Mouse (Mus musculus): Measurements from ENCODE around the gene Dynlt3. TPM values are rescaled to one million over a fixed set of nuclear protein-coding genes. Genes with fewer than 3 reads are reported as not detected.
"Not testable (repeated sequence)": the region's sequence is repeated elsewhere in the genome, so short reads cannot be mapped to it uniquely, and the experiment has no call there.

Gene Dynlt3
- 28.1 and 31.2 TPM in 2 replicates for polyA plus RNA-seq (2014; fragmentation: Nextera tagmentation; extraction: Ambion mirVana)

GRCm38 (mm10) chrX:9662391-9663111, at the start of gene Dynlt3:
TSS of gene Dynlt3 (minus strand) at chrX:9663003.
- Histone ChIP-seq H3K9me3 (ENCODE audit: control insufficient read depth, low read length) (no peaks in the 10 kb centered on the region), H3K4me1 (ENCODE audit: control insufficient read depth, insufficient read depth, low read length) (no peaks in the 10 kb centered on the region), H3K36me3 (ENCODE audit: control insufficient read depth, insufficient read depth, low read length) (no peaks in the 10 kb centered on the region), H3K27me3 (ENCODE audit: control insufficient read depth, insufficient read depth, low read length) (no peaks in the 10 kb centered on the region), H3K9ac (replicated peaks; ENCODE audit: low read length) (peak within 1 kb of the TSS; percentile 59), H3K4me3 (replicated peaks; ENCODE audit: low read depth, low read length) (peak within 1 kb of the TSS; percentile 42), H3K4me2 (ENCODE audit: low read length) (peak within 1 kb of the TSS; percentile 56), H3K27ac (replicated peaks; ENCODE audit: low read depth, low read length) (peak within 1 kb of the TSS; percentile 72)
- DNase-seq (peak; percentile 84), ATAC-seq (ENCODE audit: low FRiP score, low TSS enrichment) (peak; percentile 95)
- WGBS: 13% methylated on average over 27 of the region's 30 CpGs

DNA sequence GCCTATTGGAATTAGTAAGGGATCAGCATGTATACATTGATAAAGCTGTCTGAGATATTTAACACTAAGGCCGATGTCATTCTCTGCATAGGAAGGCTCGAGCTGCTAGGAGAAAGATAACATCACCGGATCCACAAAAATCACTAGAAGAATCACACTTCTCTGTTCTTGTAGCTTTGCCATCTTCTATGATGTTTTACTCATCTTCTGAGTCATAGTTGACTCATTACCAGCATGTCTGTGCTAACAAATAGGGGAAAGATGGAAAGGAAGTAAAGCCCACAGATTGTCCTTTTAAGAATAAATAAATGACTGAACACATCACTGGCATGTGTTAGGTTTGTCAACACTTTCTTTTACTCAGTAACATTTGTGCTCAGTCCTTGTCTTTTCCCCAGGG, 37.0 kb upstream of the Dynlt3 start:
- Histone ChIP-seq H3K36me3 (ENCODE audit: control insufficient read depth, insufficient read depth, low read length) (no peaks in the 10 kb centered on the region), H3K9ac (replicated peaks; ENCODE audit: low read length) (no peak overlapping the region), H3K4me3 (replicated peaks; ENCODE audit: low read depth, low read length) (no peak overlapping the region), H3K4me2 (ENCODE audit: low read length) (no peak overlapping the region), H3K27ac (replicated peaks; ENCODE audit: low read depth, low read length) (no peak overlapping the region), H3K9me3 (ENCODE audit: control insufficient read depth, low read length) (no peaks in the 10 kb centered on the region), H3K27me3 (ENCODE audit: control insufficient read depth, insufficient read depth, low read length) (no peaks in the 10 kb centered on the region), H3K4me1 (ENCODE audit: control insufficient read depth, insufficient read depth, low read length) (no peaks in the 10 kb centered on the region)
- ATAC-seq (ENCODE audit: low FRiP score, low TSS enrichment) (no peak), DNase-seq (no peak)
- WGBS: 86% methylated on average over 3 of the region's 3 CpGs

DNA sequence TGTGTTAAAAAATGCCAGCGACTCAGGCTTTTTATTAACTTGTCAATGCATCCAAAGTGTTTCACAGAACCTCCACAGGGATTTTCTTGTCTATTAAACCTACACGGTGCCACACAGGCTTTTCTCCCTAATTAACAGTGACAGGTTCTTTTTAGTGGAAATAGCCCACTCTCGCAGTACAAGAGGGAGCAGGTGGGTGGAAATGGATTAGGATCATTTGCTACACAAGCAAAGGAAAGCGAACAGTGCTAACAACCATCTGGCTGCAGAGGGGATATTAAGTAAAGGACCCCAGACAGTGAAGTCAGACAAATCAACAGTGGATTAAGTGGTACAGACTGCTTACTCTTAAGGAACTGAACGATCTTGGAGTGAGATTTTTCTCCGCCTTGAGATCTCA, 33.2 kb upstream of the Dynlt3 start:
- H3K9ac ChIP-seq (replicated peaks; ENCODE audit: low read length): no peak overlapping the region
- no peaks in the 10 kb centered on the region for H3K36me3 ChIP-seq (ENCODE audit: control insufficient read depth, insufficient read depth, low read length)
- H3K27me3 ChIP-seq (ENCODE audit: control insufficient read depth, insufficient read depth, low read length): no peaks in the 10 kb centered on the region
- ATAC-seq (ENCODE audit: low FRiP score, low TSS enrichment) (peak; percentile 86), DNase-seq (peak; percentile 71)
- no peaks in the 10 kb centered on the region for H3K9me3 ChIP-seq (ENCODE audit: control insufficient read depth, low read length)
- no peak overlapping the region for H3K4me3 ChIP-seq (replicated peaks; ENCODE audit: low read depth, low read length)
- H3K27ac ChIP-seq (replicated peaks; ENCODE audit: low read depth, low read length): no peak overlapping the region
- no peaks in the 10 kb centered on the region for H3K4me1 ChIP-seq (ENCODE audit: control insufficient read depth, insufficient read depth, low read length)
- 41% methylated on average over 6 of the region's 6 CpGs for WGBS
- H3K4me2 ChIP-seq (ENCODE audit: low read length): no peak overlapping the region

- DNase-seq (no peak), ATAC-seq (ENCODE audit: low FRiP score, low TSS enrichment) (no peak)
- Histone ChIP-seq H3K4me1 (ENCODE audit: control insufficient read depth, insufficient read depth, low read length) (no peaks in the 10 kb centered on the region), H3K27me3 (ENCODE audit: control insufficient read depth, insufficient read depth, low read length) (no peaks in the 10 kb centered on the region), H3K4me3 (replicated peaks; ENCODE audit: low read depth, low read length) (no peak overlapping the region), H3K9me3 (ENCODE audit: control insufficient read depth, low read length) (no peaks in the 10 kb centered on the region), H3K4me2 (ENCODE audit: low read length) (no peak overlapping the region), H3K9ac (replicated peaks; ENCODE audit: low read length) (no peak overlapping the region), H3K36me3 (ENCODE audit: control insufficient read depth, insufficient read depth, low read length) (no peaks in the 10 kb centered on the region), H3K27ac (replicated peaks; ENCODE audit: low read depth, low read length) (no peak overlapping the region)
- WGBS: 71% methylated on average over 1 of the region's 1 CpGs
Observed at GRCm38 (mm10) chrX:9672040-9672439, 9.2 kb upstream of the Dynlt3 start.

DNA sequence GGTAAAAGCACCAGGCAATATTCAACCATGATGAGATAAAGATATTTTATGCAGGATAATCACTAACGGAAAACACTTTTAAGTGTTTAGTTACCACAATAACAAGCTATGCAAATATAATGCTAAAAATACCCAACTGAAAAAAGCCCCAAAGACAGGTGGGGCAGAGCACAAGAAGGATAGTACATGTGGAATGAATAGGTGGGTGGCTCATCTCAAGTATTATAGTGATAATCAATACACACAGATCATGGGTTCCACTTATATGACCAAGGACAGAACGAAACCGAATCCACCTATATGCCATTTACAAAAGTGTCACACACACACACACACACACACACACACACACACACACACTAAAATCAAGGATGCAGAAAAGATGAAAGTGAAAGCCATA, 8.6 kb upstream of the Dynlt3 start:
- DNase-seq: no peak
- Histone ChIP-seq H3K4me2 (ENCODE audit: low read length) (no peak overlapping the region), H3K9ac (replicated peaks; ENCODE audit: low read length) (no peak overlapping the region), H3K4me3 (replicated peaks; ENCODE audit: low read depth, low read length) (no peak overlapping the region), H3K36me3 (ENCODE audit: control insufficient read depth, insufficient read depth, low read length) (no peaks in the 10 kb centered on the region), H3K27ac (replicated peaks; ENCODE audit: low read depth, low read length) (no peak overlapping the region), H3K4me1 (ENCODE audit: control insufficient read depth, insufficient read depth, low read length) (no peaks in the 10 kb centered on the region), H3K9me3 (ENCODE audit: control insufficient read depth, low read length) (no peaks in the 10 kb centered on the region), H3K27me3 (ENCODE audit: control insufficient read depth, insufficient read depth, low read length) (no peaks in the 10 kb centered on the region)
- ATAC-seq (ENCODE audit: low FRiP score, low TSS enrichment): no peak
- WGBS: 90% methylated on average over 3 of the region's 3 CpGs

- no peak overlapping the region for H3K27ac ChIP-seq (replicated peaks; ENCODE audit: low read depth, low read length)
- no peaks in the 10 kb centered on the region for H3K4me1 ChIP-seq (ENCODE audit: control insufficient read depth, insufficient read depth, low read length)
- H3K9me3 ChIP-seq (ENCODE audit: control insufficient read depth, low read length): no peaks in the 10 kb centered on the region
- no peaks in the 10 kb centered on the region for H3K27me3 ChIP-seq (ENCODE audit: control insufficient read depth, insufficient read depth, low read length)
- H3K4me2 ChIP-seq (ENCODE audit: low read length): no peak overlapping the region
- no peak overlapping the region for H3K4me3 ChIP-seq (replicated peaks; ENCODE audit: low read depth, low read length)
- WGBS: 70% methylated on average over 3 of the region's 3 CpGs
- DNase-seq: peak; percentile 1
- no peaks in the 10 kb centered on the region for H3K36me3 ChIP-seq (ENCODE audit: control insufficient read depth, insufficient read depth, low read length)
- no peak for ATAC-seq (ENCODE audit: low FRiP score, low TSS enrichment)
- no peak overlapping the region for H3K9ac ChIP-seq (replicated peaks; ENCODE audit: low read length)
Observed at GRCm38 (mm10) chrX:9652806-9653205, 10.0 kb downstream of the Dynlt3 start.

GRCm38 (mm10) chrX:9640594-9640993, 22.2 kb downstream of the Dynlt3 start:
- not testable (repeated sequence) for H3K9ac ChIP-seq (replicated peaks; ENCODE audit: low read length); H3K9me3 ChIP-seq (ENCODE audit: control insufficient read depth, low read length); ATAC-seq (ENCODE audit: low FRiP score, low TSS enrichment); H3K4me1 ChIP-seq (ENCODE audit: control insufficient read depth, insufficient read depth, low read length); DNase-seq; H3K27ac ChIP-seq (replicated peaks; ENCODE audit: low read depth, low read length); H3K4me3 ChIP-seq (replicated peaks; ENCODE audit: low read depth, low read length); H3K4me2 ChIP-seq (ENCODE audit: low read length); H3K27me3 ChIP-seq (ENCODE audit: control insufficient read depth, insufficient read depth, low read length); H3K36me3 ChIP-seq (ENCODE audit: control insufficient read depth, insufficient read depth, low read length)
- 74% methylated on average over 5 of the region's 5 CpGs for WGBS

DNA sequence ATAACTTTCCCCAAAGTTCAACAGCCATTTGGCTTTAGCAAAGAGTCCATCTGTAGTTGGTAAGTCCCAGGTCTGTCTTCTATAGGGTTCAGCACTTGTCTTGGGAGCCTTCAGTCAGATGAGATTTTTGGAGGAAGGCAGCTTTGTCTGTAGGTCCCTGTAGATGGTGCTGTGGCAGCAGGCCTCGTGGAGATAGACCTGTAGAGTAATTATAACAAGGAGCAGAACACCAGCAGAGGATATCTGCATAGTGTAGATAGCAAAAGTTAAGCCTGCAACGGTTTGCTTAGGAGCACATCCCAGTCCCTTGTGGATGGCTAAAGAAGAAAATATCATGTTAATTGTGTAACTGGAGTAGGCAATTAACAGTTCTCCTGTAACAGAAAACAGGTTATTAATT, 22.7 kb downstream of the Dynlt3 start:
- not testable (repeated sequence) for H3K4me3 ChIP-seq (replicated peaks; ENCODE audit: low read depth, low read length); H3K27me3 ChIP-seq (ENCODE audit: control insufficient read depth, insufficient read depth, low read length); H3K4me2 ChIP-seq (ENCODE audit: low read length); H3K9me3 ChIP-seq (ENCODE audit: control insufficient read depth, low read length); H3K27ac ChIP-seq (replicated peaks; ENCODE audit: low read depth, low read length); H3K36me3 ChIP-seq (ENCODE audit: control insufficient read depth, insufficient read depth, low read length); H3K4me1 ChIP-seq (ENCODE audit: control insufficient read depth, insufficient read depth, low read length); H3K9ac ChIP-seq (replicated peaks; ENCODE audit: low read length); DNase-seq; ATAC-seq (ENCODE audit: low FRiP score, low TSS enrichment)
- 65% methylated on average over 2 of the region's 2 CpGs for WGBS

Data from midbrain, embryonic 14.5 days (tissue).